Mouse (Mus musculus) ES-Bruce4 (cell line): ENCODE measurements around the gene Gng8.

Experiments used
- CTCF ChIP-seq: IDR thresholded peaks from one replicate; pipeline ENCODE4 v1.8.1; 2011; ENCODE audit warnings: low read depth, low read length
- EP300 ChIP-seq: IDR thresholded peaks from 2 replicates; pipeline ENCODE4 v1.6.1; 2011; ENCODE audit warnings: low read depth, low read length; ENCODE audit not compliant: insufficient read depth

DNA sequence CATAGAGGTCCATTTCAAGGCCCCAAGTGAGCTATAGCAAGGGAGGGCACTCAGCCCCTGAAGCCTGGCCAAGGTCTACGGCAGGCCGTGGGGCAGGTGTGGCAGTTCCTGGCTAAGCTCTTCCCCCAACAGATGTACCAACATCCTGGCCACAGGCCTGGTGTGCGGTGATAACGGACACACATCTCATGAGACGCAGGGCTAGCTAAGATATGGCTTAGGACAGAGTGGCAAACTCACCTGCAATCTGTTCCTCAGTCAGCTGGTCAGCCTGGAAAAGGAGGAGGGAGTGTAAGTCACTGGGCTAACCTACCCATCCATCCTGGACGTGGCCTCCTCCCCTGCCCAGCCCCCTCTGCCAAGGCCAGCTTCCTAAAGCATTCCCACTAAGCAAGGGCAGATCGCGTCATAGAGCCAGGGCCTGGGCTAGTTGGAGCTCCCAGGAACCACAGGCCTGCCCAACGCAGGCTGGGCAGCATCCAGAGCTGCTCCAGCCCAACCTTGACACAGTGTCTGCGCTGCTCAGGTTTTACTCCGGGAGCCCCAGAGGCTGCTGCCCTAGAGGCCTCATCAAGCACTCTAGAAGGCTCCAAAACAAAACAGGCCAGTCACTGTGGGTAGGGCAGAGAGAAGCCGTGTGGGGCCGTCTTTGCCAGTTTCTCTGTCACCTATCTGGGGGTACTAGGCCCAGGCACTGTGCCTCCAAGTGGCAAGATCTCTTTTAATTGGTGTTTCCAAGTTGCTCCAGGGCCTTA, 28.0 kb downstream of the Gng8 start:
- no peak for TF ChIP-seq EP300
- no peak for TF ChIP-seq CTCF
